Mouse (Mus musculus) hindbrain, embryonic 15.5 days (tissue): Measurements from ENCODE around the gene Cdiptos. TPM values are rescaled to one million over a fixed set of nuclear protein-coding genes. Genes with fewer than 3 reads are reported as not detected.

Experiments
- ATAC-seq: fragments of 200-750 bp; cut with Nextera tagmentation; 2 replicates; pipeline ENCODE4 v1.8.0; 2017; ENCODE audit warnings: low read depth, moderate number of reproducible peaks, moderate TSS enrichment; ENCODE audit not compliant: low FRiP score
- H3K27ac ChIP-seq: fragments of 300-500 bp; sonication (generic); replicated peaks from 2 replicates; pipeline ENCODE4 v1.5.1; 2015; ENCODE audit warnings: mild to moderate bottlenecking, inconsistent platforms
- H3K27me3 ChIP-seq: fragments of 300-500 bp; sonication (generic); 2 replicates; pipeline ENCODE4 v1.6.1; 2015; ENCODE audit warnings: control low read depth, inconsistent platforms
- H3K36me3 ChIP-seq: fragments of 300-500 bp; sonication (generic); 2 replicates; pipeline ENCODE4 v1.6.1; 2015; ENCODE audit warnings: control low read depth, inconsistent platforms
- H3K4me1 ChIP-seq: fragments of 300-500 bp; sonication (generic); replicated peaks from 2 replicates; pipeline ENCODE4 v1.6.1; 2015; ENCODE audit warnings: control low read depth, inconsistent platforms
- H3K4me2 ChIP-seq: fragments of 300-500 bp; sonication (generic); 2 replicates; pipeline ENCODE4 v1.6.1; 2015; ENCODE audit warnings: moderate library complexity, mild to moderate bottlenecking, inconsistent platforms
- H3K4me3 ChIP-seq: fragments of 300-500 bp; sonication (generic); 2 replicates; pipeline ENCODE4 v1.5.1; 2015; ENCODE audit warnings: mild to moderate bottlenecking, inconsistent platforms
- H3K9ac ChIP-seq: fragments of 300-500 bp; sonication (generic); 2 replicates; pipeline ENCODE4 v1.6.1; 2015; ENCODE audit warnings: inconsistent platforms
- H3K9me3 ChIP-seq: fragments of 300-500 bp; sonication (generic); 2 replicates; pipeline ENCODE4 v1.6.1; 2016; ENCODE audit warnings: control low read depth, inconsistent platforms
- whole genome bisulfite sequencing: fragments of 180-500 bp; shearing (Covaris S2); methylation state at CpG from one replicate; pipeline ENCODE4 v1.1.7; 2015; 5-methylcytosine and 5-hydroxymethylcytosine counted together
- polyA plus RNA-seq: library from polyadenylated mRNA; unstranded; fragments of >200 nt; fragmentation: Nextera tagmentation; extraction: Ambion mirVana; gene quantifications from 2 replicates; pipeline ENCODE4 v1.2.1, GENCODE M21; 2015

Cdiptos gene
- polyA plus RNA-seq, result 0.67 and 1.4 TPM in 2 replicates

GRCm38 (mm10) chr7:126975950-126976866 lies at the start of gene Cdiptos:
TSS of gene Cdiptos (minus strand) at chr7:126976098.
- Histone ChIP-seq H3K4me3 (peak within 1 kb of the TSS; percentile 99), H3K36me3 (peaks cover 33% of the 10 kb centered on the region), H3K27me3 (no peaks in the 10 kb centered on the region), H3K4me1 (peaks cover 16% of the 10 kb centered on the region), H3K9me3 (no peaks in the 10 kb centered on the region), H3K4me2 (peak within 1 kb of the TSS; percentile 71), H3K27ac (peak within 1 kb of the TSS; percentile 99), H3K9ac (peak within 1 kb of the TSS; percentile 100)
- under 1% methylated on average over 55 of the region's 55 CpGs for WGBS
- ATAC-seq, result peak; percentile 95

- no peaks in the 10 kb centered on the region for H3K27me3 ChIP-seq
- ATAC-seq, result peak; percentile 24
- H3K4me1 ChIP-seq, result peaks cover 61% of the 10 kb centered on the region
- H3K4me2 ChIP-seq, result peak overlapping the region; percentile 89
- no peaks in the 10 kb centered on the region for H3K9me3 ChIP-seq
- H3K27ac ChIP-seq, result peak overlapping the region; percentile 98
- whole genome bisulfite sequencing, result under 1% methylated on average over 30 of the region's 30 CpGs
- H3K9ac ChIP-seq, result peak overlapping the region; percentile 89
- H3K4me3 ChIP-seq, result peak overlapping the region; percentile 74
- H3K36me3 ChIP-seq, result peaks cover 14% of the 10 kb centered on the region
Observed at GRCm38 (mm10) chr7:127024755-127025555, 49.1 kb upstream of the Cdiptos start.

GRCm38 (mm10) chr7:127023896-127024690 lies 48.2 kb upstream of the Cdiptos start:
- Histone ChIP-seq H3K36me3 (peaks cover 14% of the 10 kb centered on the region), H3K9me3 (no peaks in the 10 kb centered on the region), H3K27ac (peak overlapping the region; percentile 98), H3K27me3 (no peaks in the 10 kb centered on the region), H3K4me1 (peaks cover 70% of the 10 kb centered on the region), H3K9ac (peak overlapping the region; percentile 89), H3K4me2 (peak overlapping the region; percentile 89), H3K4me3 (peak overlapping the region; percentile 74)
- 22% methylated on average over 19 of the region's 19 CpGs for WGBS
- no peak for ATAC-seq

- no peaks in the 10 kb centered on the region for H3K9me3 ChIP-seq
- H3K4me2 ChIP-seq, result peak overlapping the region; percentile 89
- H3K27ac ChIP-seq, result peak overlapping the region; percentile 18; the same call in 1 of the 2 replicates
- peak overlapping the region; percentile 74 for H3K4me3 ChIP-seq
- H3K4me1 ChIP-seq, result peaks cover 74% of the 10 kb centered on the region
- WGBS, result 79% methylated on average over 13 of the region's 13 CpGs
- peaks cover 14% of the 10 kb centered on the region for H3K36me3 ChIP-seq
- ATAC-seq, result no peak
- H3K9ac ChIP-seq, result peak overlapping the region; percentile 89
- no peaks in the 10 kb centered on the region for H3K27me3 ChIP-seq
Observed at GRCm38 (mm10) chr7:127023272-127023691, 47.4 kb upstream of the Cdiptos start.

GRCm38 (mm10) chr7:127022528-127023271 lies 46.8 kb upstream of the Cdiptos start:
- H3K4me2 ChIP-seq, result peak overlapping the region; percentile 89
- H3K9ac ChIP-seq, result peak overlapping the region; percentile 89
- H3K4me1 ChIP-seq, result peaks cover 74% of the 10 kb centered on the region
- H3K27me3 ChIP-seq, result no peaks in the 10 kb centered on the region
- H3K4me3 ChIP-seq, result peak overlapping the region; percentile 74; the same call in 1 of the 2 replicates
- no peak for ATAC-seq
- no peaks in the 10 kb centered on the region for H3K9me3 ChIP-seq
- peak overlapping the region; percentile 18; the same call in 1 of the 2 replicates for H3K27ac ChIP-seq
- peaks cover 14% of the 10 kb centered on the region for H3K36me3 ChIP-seq
- 79% methylated on average over 7 of the region's 7 CpGs for WGBS

- peak overlapping the region; percentile 74 for H3K9ac ChIP-seq
- peak overlapping the region; percentile 81 for H3K27ac ChIP-seq
- H3K4me1 ChIP-seq, result peaks cover 75% of the 10 kb centered on the region
- H3K4me3 ChIP-seq, result peak overlapping the region; percentile 44
- peaks cover 14% of the 10 kb centered on the region for H3K36me3 ChIP-seq
- ATAC-seq, result no peak
- no peaks in the 10 kb centered on the region for H3K9me3 ChIP-seq
- no peaks in the 10 kb centered on the region for H3K27me3 ChIP-seq
- 36% methylated on average over 5 of the region's 5 CpGs for WGBS
- H3K4me2 ChIP-seq, result peak overlapping the region; percentile 89
Observed at GRCm38 (mm10) chr7:127021563-127022527, 45.9 kb upstream of the Cdiptos start.

GRCm38 (mm10) chr7:127020901-127021562 lies 45.1 kb upstream of the Cdiptos start, which contains the start of the genes Gm42742 and Prrt2:
TSS of gene Gm42742 (minus strand) at chr7:127021097.
TSS of gene Prrt2 (minus strand) at chr7:127021211.
- ATAC-seq, result peak; percentile 21; the same call in 1 of the 2 replicates
- Histone ChIP-seq H3K27me3 (no peaks in the 10 kb centered on the region), H3K4me2 (peak within 1 kb of the TSS; percentile 84), H3K4me1 (peaks cover 78% of the 10 kb centered on the region), H3K4me3 (peak within 1 kb of the TSS; percentile 44), H3K9me3 (no peaks in the 10 kb centered on the region), H3K9ac (peak within 1 kb of the TSS; percentile 74), H3K36me3 (peaks cover 14% of the 10 kb centered on the region), H3K27ac (peak within 1 kb of the TSS; percentile 81)
- whole genome bisulfite sequencing, result 1% methylated on average over 37 of the region's 37 CpGs

- H3K36me3 ChIP-seq, result peaks cover 17% of the 10 kb centered on the region
- no peaks in the 10 kb centered on the region for H3K9me3 ChIP-seq
- H3K4me3 ChIP-seq, result peak overlapping the region; percentile 44
- peak overlapping the region; percentile 74 for H3K9ac ChIP-seq
- H3K27me3 ChIP-seq, result no peaks in the 10 kb centered on the region
- ATAC-seq, result no peak
- peak overlapping the region; percentile 84 for H3K4me2 ChIP-seq
- H3K27ac ChIP-seq, result peak overlapping the region; percentile 81
- WGBS, result 31% methylated on average over 5 of the region's 5 CpGs
- H3K4me1 ChIP-seq, result peaks cover 84% of the 10 kb centered on the region
Observed at GRCm38 (mm10) chr7:127020491-127020890, 44.6 kb upstream of the Cdiptos start.

- Histone ChIP-seq H3K9me3 (no peaks in the 10 kb centered on the region), H3K9ac (peak overlapping the region; percentile 74), H3K36me3 (peaks cover 22% of the 10 kb centered on the region), H3K27me3 (no peaks in the 10 kb centered on the region), H3K4me1 (peaks cover 87% of the 10 kb centered on the region), H3K4me2 (peak overlapping the region; percentile 84), H3K27ac (peak overlapping the region; percentile 81), H3K4me3 (peak overlapping the region; percentile 44)
- WGBS, result 56% methylated on average over 3 of the region's 3 CpGs
- no peak for ATAC-seq
Observed at GRCm38 (mm10) chr7:127020031-127020430, 44.1 kb upstream of the Cdiptos start.
